Mouse (Mus musculus): ENCODE measurements around the gene Thada.

The Thada gene

DNA sequence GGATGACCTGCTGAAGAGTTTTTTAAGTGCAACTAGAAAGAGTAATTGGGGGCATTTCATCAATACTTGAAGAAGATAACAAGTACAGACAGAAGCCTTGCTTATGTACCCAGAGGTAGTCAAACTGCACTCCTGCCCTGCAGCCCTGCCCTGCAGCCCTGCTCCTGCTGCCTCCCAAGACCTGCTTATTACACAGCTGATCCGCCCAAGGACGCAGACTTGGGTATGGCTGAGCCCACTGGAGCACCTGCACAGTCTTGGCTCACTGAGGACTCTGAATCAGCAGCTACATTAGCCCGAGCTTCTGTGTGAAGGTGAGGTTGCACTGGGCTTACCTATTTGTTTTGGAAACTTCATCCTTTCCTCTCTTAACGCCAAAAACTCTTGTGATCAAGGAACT lies 79.8 kb downstream of the Thada start:
- in situ Hi-C loops (cut with MboI; ENCODE audit: low pct_unique_long_range_greater_than_20kb in 1 of 2, low sequenced_read_pairs in 2 of 2, unreplicated experiment in 1 of 2) = loop anchor here (25.0 kb wide), 1 partner anchor 499 kb away; no protein-coding TSS in a partner anchor

GRCm38 (mm10) chr17:84385696-84386095 lies 80.3 kb downstream of the Thada start:
- in situ Hi-C loops (cut with MboI; ENCODE audit: low pct_unique_long_range_greater_than_20kb in 1 of 2, low sequenced_read_pairs in 2 of 2, unreplicated experiment in 1 of 2) = loop anchor here (25.0 kb wide), 1 partner anchor 498 kb away; no protein-coding TSS in a partner anchor

DNA sequence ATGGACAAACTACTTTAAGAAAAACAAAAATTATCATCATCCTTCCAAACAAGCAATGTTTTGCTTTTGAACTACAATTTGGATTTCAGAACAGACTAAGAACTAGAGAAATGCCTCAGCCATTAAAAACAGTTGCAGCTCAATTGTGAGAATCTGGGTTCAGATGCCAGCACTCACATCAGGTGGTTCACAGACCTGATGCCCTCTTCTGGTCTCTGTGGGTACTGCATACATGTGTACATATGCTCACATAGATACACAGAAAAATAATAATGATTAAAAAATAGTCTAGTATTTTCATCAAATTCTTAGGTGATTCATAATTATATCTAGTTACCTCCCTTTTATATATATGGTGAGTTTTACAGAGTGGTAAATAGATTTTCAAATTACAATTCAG lies 81.3 kb downstream of the Thada start:
- in situ Hi-C loops (cut with MboI; ENCODE audit: low pct_unique_long_range_greater_than_20kb in 1 of 2, low sequenced_read_pairs in 2 of 2, unreplicated experiment in 1 of 2) = loop anchor here (25.0 kb wide), 1 partner anchor 497 kb away; no protein-coding TSS in a partner anchor

- in situ Hi-C loops (cut with MboI; ENCODE audit: low pct_unique_long_range_greater_than_20kb in 1 of 2, low sequenced_read_pairs in 2 of 2, unreplicated experiment in 1 of 2) = loop anchor here (25.0 kb wide), 1 partner anchor 493 kb away; no protein-coding TSS in a partner anchor
Observed at GRCm38 (mm10) chr17:84380340-84380739, 85.7 kb downstream of the Thada start.

GRCm38 (mm10) chr17:84376882-84377281 lies 89.1 kb downstream of the Thada start:
- in situ Hi-C loops (cut with MboI; ENCODE audit: low pct_unique_long_range_greater_than_20kb in 1 of 2, low sequenced_read_pairs in 2 of 2, unreplicated experiment in 1 of 2) = loop anchor here (25.0 kb wide), 1 partner anchor 490 kb away; no protein-coding TSS in a partner anchor

DNA sequence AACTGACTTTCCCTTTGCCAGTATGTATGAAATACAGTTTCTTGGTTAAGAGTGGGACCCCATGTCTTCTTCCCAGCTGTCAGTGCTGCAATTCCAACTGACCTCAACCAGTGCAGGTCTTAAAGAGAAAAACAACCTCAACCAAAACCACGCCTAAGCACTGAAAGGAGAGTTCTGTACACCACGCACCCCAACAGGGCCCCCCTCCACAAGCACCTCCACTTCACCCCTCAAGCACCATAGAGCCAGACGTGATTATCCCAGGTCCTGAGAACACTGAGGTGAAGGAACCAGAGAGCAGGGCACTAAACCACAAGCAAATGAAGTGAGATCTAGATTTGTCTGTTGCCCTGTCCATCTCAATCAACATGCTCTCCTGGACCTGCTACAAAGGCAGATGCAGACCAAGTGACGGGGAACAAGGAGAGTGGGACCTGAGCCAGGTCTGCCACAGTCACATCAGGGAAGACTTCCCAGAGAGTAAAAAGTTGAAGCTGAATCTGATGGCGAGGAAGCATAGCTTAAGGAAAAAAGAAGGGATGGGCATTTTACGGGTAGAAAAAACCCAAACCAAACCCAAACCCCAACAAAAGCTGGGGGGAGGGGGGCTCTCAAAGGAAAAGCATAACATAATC lies 93.5 kb downstream of the Thada start:
- in situ Hi-C loops (cut with MboI; ENCODE audit: low pct_unique_long_range_greater_than_20kb in 1 of 2, low sequenced_read_pairs in 2 of 2, unreplicated experiment in 1 of 2) = no loop called here

- in situ Hi-C loops (cut with MboI; ENCODE audit: low pct_unique_long_range_greater_than_20kb in 1 of 2, low sequenced_read_pairs in 2 of 2, unreplicated experiment in 1 of 2) = no loop called here
Observed at GRCm38 (mm10) chr17:84370385-84370784, 95.6 kb downstream of the Thada start.

GRCm38 (mm10) chr17:84369769-84370168 lies 96.2 kb downstream of the Thada start:
- in situ Hi-C loops (cut with MboI; ENCODE audit: low pct_unique_long_range_greater_than_20kb in 1 of 2, low sequenced_read_pairs in 2 of 2, unreplicated experiment in 1 of 2) = no loop called here

DNA sequence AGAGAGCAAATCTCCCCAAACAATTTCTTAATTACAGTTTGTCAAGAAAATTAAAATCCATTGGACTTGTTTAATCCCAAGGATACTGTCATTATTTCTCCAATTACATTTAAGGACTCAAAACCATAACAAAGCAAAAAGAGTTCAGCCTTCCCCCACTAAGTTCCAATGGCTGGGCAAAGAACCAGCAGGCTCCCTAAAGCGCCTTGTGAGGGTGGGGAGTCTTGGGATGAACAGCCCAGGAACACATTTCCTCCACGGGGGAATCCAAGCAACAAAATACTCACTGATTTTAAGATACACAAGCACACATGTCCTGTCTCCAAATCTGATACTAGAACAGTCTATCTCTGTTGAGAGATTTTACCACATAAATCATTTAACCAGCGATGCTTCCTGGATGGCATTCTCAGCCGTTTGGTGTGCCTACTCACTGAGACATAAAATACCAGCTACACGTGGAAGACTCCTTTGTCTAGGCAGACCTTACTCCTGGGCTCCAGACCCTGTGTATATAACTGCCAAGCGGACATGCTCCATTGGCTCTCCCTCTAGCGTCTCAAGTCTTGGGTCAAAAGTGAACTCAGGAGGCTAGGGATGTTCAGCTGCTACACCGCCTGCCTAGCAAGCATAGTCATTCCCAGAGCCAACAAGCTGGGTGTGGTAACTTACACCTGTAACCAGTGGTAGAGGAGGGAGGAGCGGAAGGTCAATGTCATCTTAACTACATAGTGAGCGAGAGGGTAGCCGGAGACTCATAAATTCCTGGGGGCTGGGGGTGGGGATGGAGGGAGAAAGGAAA lies 97.6 kb downstream of the Thada start:
- in situ Hi-C loops (cut with MboI; ENCODE audit: low pct_unique_long_range_greater_than_20kb in 1 of 2, low sequenced_read_pairs in 2 of 2, unreplicated experiment in 1 of 2) = no loop called here

GRCm38 (mm10) chr17:84367663-84368062 lies 98.3 kb downstream of the Thada start:
- in situ Hi-C loops (cut with MboI; ENCODE audit: low pct_unique_long_range_greater_than_20kb in 1 of 2, low sequenced_read_pairs in 2 of 2, unreplicated experiment in 1 of 2) = no loop called here

GRCm38 (mm10) chr17:84365791-84366301 lies 100.2 kb downstream of the Thada start:
- in situ Hi-C loops (cut with MboI; ENCODE audit: low pct_unique_long_range_greater_than_20kb in 1 of 2, low sequenced_read_pairs in 2 of 2, unreplicated experiment in 1 of 2) = no loop called here

DNA sequence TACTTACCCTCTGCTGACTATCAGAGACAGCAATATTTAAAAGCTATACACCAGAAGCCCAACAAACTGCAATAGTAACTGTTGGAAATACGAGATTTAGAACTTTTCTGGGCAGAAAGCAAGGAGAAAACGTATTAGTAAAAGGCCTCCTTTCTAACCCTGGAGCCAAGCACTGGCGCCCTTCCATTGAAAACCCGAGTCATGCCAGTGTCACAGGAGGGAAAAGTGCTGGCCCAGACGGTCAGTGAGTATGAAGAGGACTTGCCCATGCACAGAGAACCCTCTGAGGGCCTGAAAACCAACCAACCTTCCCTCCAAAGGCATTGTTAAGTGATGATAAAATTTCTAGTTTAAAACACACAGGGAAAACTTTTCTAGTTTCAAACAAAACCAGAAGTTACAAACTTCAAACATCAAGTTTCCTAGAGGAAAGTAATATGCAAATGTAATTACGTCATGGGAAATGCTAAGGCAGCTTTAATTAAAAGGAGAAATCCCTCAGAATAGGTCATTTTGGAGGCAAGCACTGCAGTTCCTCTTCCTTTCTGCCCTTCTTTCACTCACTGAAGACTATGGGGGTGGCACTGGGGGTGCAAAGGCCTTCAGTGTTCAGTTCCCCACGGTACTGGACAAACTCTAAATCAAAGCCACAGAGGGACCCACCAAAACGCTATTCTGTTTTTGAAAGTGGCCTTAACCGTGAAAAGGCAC lies 100.8 kb downstream of the Thada start:
- in situ Hi-C loops (cut with MboI; ENCODE audit: low pct_unique_long_range_greater_than_20kb in 1 of 2, low sequenced_read_pairs in 2 of 2, unreplicated experiment in 1 of 2) = no loop called here

DNA sequence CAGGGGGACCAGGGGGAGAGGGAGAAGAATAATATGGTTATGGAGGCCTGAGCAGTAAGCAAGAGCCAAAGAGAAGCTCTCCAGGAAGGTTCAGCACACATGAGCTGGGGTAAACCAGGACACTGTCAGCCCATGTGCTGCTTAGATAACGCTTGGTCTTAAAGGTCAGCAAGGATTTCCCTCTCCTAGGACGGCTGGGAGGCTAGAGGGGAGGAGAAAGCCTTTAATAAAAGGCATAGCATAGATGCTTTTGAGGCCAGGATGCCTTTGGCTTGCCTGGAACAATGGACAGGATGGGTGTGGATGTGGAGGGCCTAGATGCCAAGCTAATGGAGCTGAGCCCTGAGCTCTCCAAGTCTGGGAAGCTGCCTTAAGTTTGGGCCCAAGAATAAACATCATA lies 102.6 kb downstream of the Thada start:
- in situ Hi-C loops (cut with MboI; ENCODE audit: low pct_unique_long_range_greater_than_20kb in 1 of 2, low sequenced_read_pairs in 2 of 2, unreplicated experiment in 1 of 2) = no loop called here

- in situ Hi-C loops (cut with MboI; ENCODE audit: low pct_unique_long_range_greater_than_20kb in 1 of 2, low sequenced_read_pairs in 2 of 2, unreplicated experiment in 1 of 2) = no loop called here
Observed at GRCm38 (mm10) chr17:84362581-84363286, 103.3 kb downstream of the Thada start.

DNA sequence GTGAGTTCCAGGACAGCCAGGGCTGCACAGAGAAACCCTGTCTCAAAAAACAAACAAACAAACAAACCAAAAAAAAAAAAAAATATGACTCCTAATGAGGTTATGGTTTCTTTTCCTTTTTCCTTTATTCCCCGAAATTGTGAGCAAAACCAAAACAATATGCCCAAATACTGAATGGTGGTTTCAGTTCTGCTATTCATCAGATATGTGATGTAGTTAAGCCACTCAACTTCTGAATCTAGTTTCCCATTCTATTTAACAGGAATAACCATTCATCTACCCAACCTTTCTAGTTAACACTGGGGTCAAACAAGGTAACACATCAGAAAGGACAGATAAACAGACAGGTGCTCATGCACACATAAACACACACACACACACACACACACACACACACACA lies 105.0 kb downstream of the Thada start:
- in situ Hi-C loops (cut with MboI; ENCODE audit: low pct_unique_long_range_greater_than_20kb in 1 of 2, low sequenced_read_pairs in 2 of 2, unreplicated experiment in 1 of 2) = no loop called here

DNA sequence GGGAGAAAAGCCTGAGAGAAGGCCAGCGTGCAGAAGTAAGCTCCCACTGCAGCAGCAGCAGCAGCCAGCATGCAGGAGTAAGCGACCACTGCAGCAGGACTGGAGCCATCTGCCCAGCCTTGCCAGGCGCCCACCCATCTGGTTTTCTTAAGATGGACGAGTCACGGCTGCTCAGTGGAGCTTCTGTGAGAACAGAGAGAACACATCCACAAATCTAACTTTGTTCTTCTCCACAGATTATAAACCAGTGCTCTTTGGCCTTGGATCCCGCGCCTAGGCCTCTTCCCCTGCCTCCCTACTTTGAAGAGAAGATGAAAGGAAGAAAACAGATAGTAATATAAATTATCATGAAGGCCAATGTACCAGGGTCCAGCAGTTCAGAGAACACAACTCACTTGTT lies 106.2 kb downstream of the Thada start:
- in situ Hi-C loops (cut with MboI; ENCODE audit: low pct_unique_long_range_greater_than_20kb in 1 of 2, low sequenced_read_pairs in 2 of 2, unreplicated experiment in 1 of 2) = no loop called here

DNA sequence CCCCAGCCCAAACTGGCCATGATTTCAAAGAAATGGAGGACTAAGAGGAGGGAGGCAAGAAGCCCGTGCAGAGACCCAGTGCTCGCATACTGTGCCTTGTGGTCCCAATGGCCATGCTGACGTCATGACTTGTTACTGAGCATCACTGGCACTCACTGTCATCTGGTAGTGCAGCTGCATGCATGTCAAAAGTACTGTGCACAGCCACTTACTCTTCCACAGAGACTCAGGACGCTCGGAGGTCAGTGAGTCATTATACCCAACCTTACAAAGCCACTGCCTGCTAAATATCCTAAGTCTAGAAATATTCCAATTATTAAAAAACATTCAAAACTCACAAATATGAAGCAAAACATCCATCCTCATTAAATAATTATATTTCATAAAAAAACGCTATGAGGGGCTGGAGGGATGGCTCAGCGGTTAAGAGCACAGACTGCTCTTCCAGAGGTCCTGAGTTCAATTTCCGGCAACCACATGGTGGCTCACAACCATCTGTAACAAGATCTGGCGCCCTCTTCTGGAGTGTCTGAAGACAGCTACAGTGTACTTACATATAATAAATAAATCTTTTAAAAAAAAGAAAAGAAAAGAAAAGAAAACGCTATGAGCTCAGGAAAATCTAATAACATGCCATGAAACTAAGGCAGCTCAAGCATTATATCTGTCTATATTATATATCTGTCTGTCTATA lies 106.9 kb downstream of the Thada start:
- in situ Hi-C loops (cut with MboI; ENCODE audit: low pct_unique_long_range_greater_than_20kb in 1 of 2, low sequenced_read_pairs in 2 of 2, unreplicated experiment in 1 of 2) = no loop called here

- in situ Hi-C loops (cut with MboI; ENCODE audit: low pct_unique_long_range_greater_than_20kb in 1 of 2, low sequenced_read_pairs in 2 of 2, unreplicated experiment in 1 of 2) = no loop called here
Observed at GRCm38 (mm10) chr17:84357776-84358175, 108.2 kb downstream of the Thada start.

Data from mouse embryonic stem cell (cell line).